13 mouse cellular contexts compared by ENCODE assay signal in genomic region chrX:162556459-162556841, GRCm38 (mm10).
DNase-seq lines count a peak whose midpoint lies in the region; ATAC-seq and TF ChIP-seq lines count a peak whose summit lies in the region.
"Had no signal": no experiment of that assay in that cellular context is flagged by ENCODE, and none has a peak within 500 bp of the region (broad histone marks: within the 10 kb centered on the region; RNA-seq: fewer than 3 reads in every experiment).

No protein-coding gene starts in this region.

- no peaks in the 10 kb centered on the region for H3K27me3 ChIP-seq in forebrain, postnatal 0 days (ENCODE audit: insufficient read depth, low read length)
- H3K27me3 ChIP-seq in forebrain, embryonic 15.5 days = no peaks in the 10 kb centered on the region

- no peaks in the 10 kb centered on the region for H3K9me3 ChIP-seq in forebrain, postnatal 0 days (ENCODE audit: low read length)
- no peaks in the 10 kb centered on the region for H3K9me3 ChIP-seq in forebrain, embryonic 15.5 days
- H3K9me3 ChIP-seq: heart, embryonic 13.5 days; limb, embryonic 13.5 days; midbrain, embryonic 12.5 days had no signal

- ATAC-seq in forebrain, postnatal 0 days = peak; percentile 51
- no peak for ATAC-seq in forebrain, embryonic 15.5 days (replicated peaks)
- no peak for ATAC-seq in cerebellum, adult (ENCODE audit: insufficient number of reproducible peaks, low FRiP score, low TSS enrichment)
- ATAC-seq: Patski had no signal

- H3K4me2 ChIP-seq in forebrain, postnatal 0 days (ENCODE audit: low read depth) = no peak overlapping the region
- H3K4me2 ChIP-seq in forebrain, embryonic 15.5 days (replicated peaks) = no peak overlapping the region
- H3K4me2 ChIP-seq: heart, embryonic 13.5 days; limb, embryonic 13.5 days; midbrain, embryonic 12.5 days had no signal

- no peak overlapping the region for H3K4me3 ChIP-seq in forebrain, postnatal 0 days (ENCODE audit: low read depth, low read length)
- H3K4me3 ChIP-seq in forebrain, embryonic 15.5 days = no peak overlapping the region
- H3K4me3 ChIP-seq in layer of hippocampus, adult 2 months = no peak overlapping the region
- H3K4me3 ChIP-seq: heart, embryonic 13.5 days; limb, embryonic 13.5 days; midbrain, embryonic 12.5 days had no signal

- H3K9ac ChIP-seq in forebrain, postnatal 0 days = no peak overlapping the region
- H3K9ac ChIP-seq in forebrain, embryonic 15.5 days (replicated peaks) = no peak overlapping the region
- H3K9ac ChIP-seq: heart, embryonic 13.5 days; limb, embryonic 13.5 days; midbrain, embryonic 12.5 days had no signal

- H3K4me1 ChIP-seq in forebrain, postnatal 0 days (ENCODE audit: insufficient read depth) = no peaks in the 10 kb centered on the region
- H3K4me1 ChIP-seq in forebrain, embryonic 15.5 days = 0 out of 2 replicates have a peak, but pooled peaks cover 4% of the 10 kb centered on the region
- H3K4me1 ChIP-seq: limb, embryonic 13.5 days; midbrain, embryonic 12.5 days had no signal

- no peak for TF ChIP-seq CTCF in forebrain, postnatal 0 days (IDR thresholded peaks at IDR 0.05; ENCODE audit: low read depth)
- no peak for TF ChIP-seq CTCF in layer of hippocampus, adult 2 months (conservative IDR thresholded peaks at IDR 0.05)

- no peaks in the 10 kb centered on the region for H3K36me3 ChIP-seq in forebrain, postnatal 0 days (ENCODE audit: insufficient read depth)
- H3K36me3 ChIP-seq in forebrain, embryonic 15.5 days = no peaks in the 10 kb centered on the region
- H3K36me3 ChIP-seq: heart, embryonic 13.5 days; limb, embryonic 13.5 days; midbrain, embryonic 12.5 days had no signal

- no peak overlapping the region for H3K27ac ChIP-seq in forebrain, postnatal 0 days (ENCODE audit: low read depth, low read length)
- H3K27ac ChIP-seq in forebrain, embryonic 15.5 days (replicated peaks) = no peak overlapping the region
- H3K27ac ChIP-seq in layer of hippocampus, adult 2 months = peak overlapping the region; percentile 64
- H3K27ac ChIP-seq: heart, embryonic 13.5 days; limb, embryonic 13.5 days; midbrain, embryonic 12.5 days had no signal

- DNase-seq in forebrain, postnatal 0 days = peak; percentile 27
- DNase-seq in layer of hippocampus, adult 2 months (ENCODE audit: low spot score in 2 of 2) = peak in 1 of 2 experiments; percentile 29
- DNase-seq in layer of hippocampus, adult 18-20 months (ENCODE audit: low spot score in 2 of 2) = no peak
- peak; percentile 40 for DNase-seq in Muller cell, postnatal 12 days (ENCODE audit: inconsistent ontology term)
- peak; percentile 17 to 22 for DNase-seq in left cerebral cortex, postnatal 10 days (ENCODE audit: extremely low spot score in 1 of 2, low spot score in 2 of 2)
- no peak for DNase-seq in yolk sac, embryonic 10.5 days (ENCODE audit: low spot score)
- DNase-seq: kidney, adult 8-10 months had no signal

- intact Hi-C loops in left cerebral cortex, postnatal 10 days (cut with DNase I) = no loop called here

- WGBS in forebrain, postnatal 0 days = 44% methylated on average over 6 of the region's 6 CpGs
- WGBS in forebrain, embryonic 15.5 days = 44% methylated on average over 6 of the region's 6 CpGs

Comparison
In these comparisons a context has a peak if more than half of its experiments do, and no peak if none do; other contexts are left out.
1. DNase-seq: peak in forebrain, postnatal 0 days (single experiment), Muller cell, postnatal 12 days (single experiment) and left cerebral cortex, postnatal 10 days (2 of 2); none in layer of hippocampus, adult 18-20 months (0 of 2) and yolk sac, embryonic 10.5 days (single experiment).